Mouse (Mus musculus): ENCODE measurements around the gene Yipf4. TPM values are rescaled to one million over a fixed set of nuclear protein-coding genes. Genes with fewer than 3 reads are reported as not detected.
"Not testable (repeated sequence)": the region's sequence is repeated elsewhere in the genome, so short reads cannot be mapped to it uniquely, and the experiment has no call there.

Gene Yipf4
- polyA plus RNA-seq, 1 experiment from 2014 or later = 51.8 TPM

DNA sequence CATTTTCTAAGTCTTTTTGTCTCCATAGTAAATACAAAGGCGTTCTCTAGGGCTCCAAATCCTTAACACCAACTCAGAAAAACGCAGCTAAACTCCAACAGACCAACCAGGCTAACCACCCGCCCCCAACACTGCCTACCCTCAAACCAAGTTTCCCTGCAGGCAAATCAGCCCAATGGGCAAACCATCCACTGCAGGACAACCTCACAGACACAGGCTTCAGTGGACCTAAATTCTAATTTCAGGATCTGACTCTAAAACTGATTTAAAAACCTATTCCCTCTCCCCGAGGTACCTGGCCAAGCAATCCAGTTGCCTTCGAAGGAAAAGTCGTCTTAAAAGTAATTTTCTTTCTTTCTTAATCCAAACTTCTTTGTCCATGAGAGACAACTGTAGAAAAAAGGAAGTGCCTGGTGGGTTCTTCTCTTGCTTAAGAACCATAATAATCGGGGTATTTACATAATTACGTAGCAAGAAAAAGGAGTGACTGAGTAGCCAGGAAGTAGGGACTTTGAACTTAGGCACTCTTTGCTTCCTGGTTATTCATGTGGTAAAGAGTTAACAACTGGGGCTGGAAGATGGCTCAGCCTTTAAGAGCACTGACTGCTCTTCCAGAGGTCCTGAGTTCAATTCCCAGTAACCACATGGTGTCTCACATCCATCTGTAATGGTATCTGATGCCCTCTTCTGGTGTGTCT is 30.4 kb upstream of the Yipf4 start, which contains the start of gene Nlrc4:
Gene Nlrc4, minus strand, starts transcription at position 432 of the 698 bp plus-strand sequence.
- H3K9me3 ChIP-seq (ENCODE audit: control insufficient read depth, low read length) = no peaks in the 10 kb centered on the region
- ATAC-seq (replicated peaks; ENCODE audit: low FRiP score) = no peak
- no peak for DNase-seq (ENCODE audit: low spot score)
- H3K4me1 ChIP-seq (replicated peaks; ENCODE audit: control insufficient read depth, insufficient read depth, low read length) = no peaks in the 10 kb centered on the region
- no peaks in the 10 kb centered on the region for H3K36me3 ChIP-seq (ENCODE audit: control insufficient read depth, insufficient read depth, low read length)
- no peak within 1 kb of the TSS for H3K27ac ChIP-seq (ENCODE audit: low read depth, low read length)
- WGBS = 56% methylated on average over 8 of the region's 8 CpGs
- no peaks in the 10 kb centered on the region for H3K27me3 ChIP-seq (ENCODE audit: control insufficient read depth, insufficient read depth, low read length)
- H3K9ac ChIP-seq (ENCODE audit: low read length) = no peak within 1 kb of the TSS
- no peak within 1 kb of the TSS for H3K4me3 ChIP-seq (ENCODE audit: low read depth, low read length)
- no peak within 1 kb of the TSS for H3K4me2 ChIP-seq (ENCODE audit: low read depth, low read length, severe bottlenecking)

DNA sequence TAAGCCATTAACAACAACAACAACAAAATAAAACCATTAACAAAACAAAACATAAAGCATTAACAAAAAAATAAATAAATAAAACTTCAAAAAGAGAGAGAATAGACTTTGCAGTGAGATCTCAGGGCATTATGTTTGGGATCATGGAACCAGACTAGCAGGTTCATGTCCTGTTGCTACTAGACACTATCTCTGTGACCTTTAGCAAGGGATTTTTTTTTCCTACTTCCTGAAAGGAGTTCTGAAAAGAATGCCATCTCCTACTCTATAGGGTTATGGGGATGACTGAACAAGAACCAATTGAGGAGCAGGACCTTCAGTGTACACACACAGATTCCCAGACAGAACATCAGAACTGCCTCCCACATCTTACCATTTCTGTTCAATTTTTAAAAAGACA is 25.8 kb upstream of the Yipf4 start:
- ATAC-seq (replicated peaks; ENCODE audit: low FRiP score) = no peak
- H3K9ac ChIP-seq (ENCODE audit: low read length) = no peak overlapping the region
- no peaks in the 10 kb centered on the region for H3K36me3 ChIP-seq (ENCODE audit: control insufficient read depth, insufficient read depth, low read length)

GRCm38 (mm10) chr17:74467981-74468380 is 21.3 kb upstream of the Yipf4 start:
- H3K9me3 ChIP-seq (ENCODE audit: control insufficient read depth, low read length); H3K4me1 ChIP-seq (replicated peaks; ENCODE audit: control insufficient read depth, insufficient read depth, low read length); H3K4me2 ChIP-seq (ENCODE audit: low read depth, low read length, severe bottlenecking); H3K27ac ChIP-seq (ENCODE audit: low read depth, low read length); H3K36me3 ChIP-seq (ENCODE audit: control insufficient read depth, insufficient read depth, low read length); ATAC-seq (replicated peaks; ENCODE audit: low FRiP score); H3K9ac ChIP-seq (ENCODE audit: low read length); DNase-seq (ENCODE audit: low spot score); H3K27me3 ChIP-seq (ENCODE audit: control insufficient read depth, insufficient read depth, low read length); H3K4me3 ChIP-seq (ENCODE audit: low read depth, low read length): not testable (repeated sequence)
- 79% methylated on average over 2 of the region's 2 CpGs for WGBS

More for the DNA sequence above, 25.8 kb upstream of the Yipf4 start:
- no peaks in the 10 kb centered on the region for H3K27me3 ChIP-seq (ENCODE audit: control insufficient read depth, insufficient read depth, low read length)
- no peak overlapping the region for H3K27ac ChIP-seq (ENCODE audit: low read depth, low read length)
- H3K4me3 ChIP-seq (ENCODE audit: low read depth, low read length) = no peak overlapping the region
- no peaks in the 10 kb centered on the region for H3K4me1 ChIP-seq (replicated peaks; ENCODE audit: control insufficient read depth, insufficient read depth, low read length)
- H3K9me3 ChIP-seq (ENCODE audit: control insufficient read depth, low read length) = no peaks in the 10 kb centered on the region
- no peak for DNase-seq (ENCODE audit: low spot score)
- no peak overlapping the region for H3K4me2 ChIP-seq (ENCODE audit: low read depth, low read length, severe bottlenecking)

GRCm38 (mm10) chr17:74470133-74470532 is 19.2 kb upstream of the Yipf4 start:
- 78% methylated on average over 6 of the region's 6 CpGs for WGBS

GRCm38 (mm10) chr17:74480361-74481069 is 8.8 kb upstream of the Yipf4 start:
- DNase-seq (ENCODE audit: low spot score) = no peak
- Histone ChIP-seq H3K9me3 (ENCODE audit: control insufficient read depth, low read length) (no peaks in the 10 kb centered on the region), H3K9ac (ENCODE audit: low read length) (no peak overlapping the region), H3K36me3 (ENCODE audit: control insufficient read depth, insufficient read depth, low read length) (no peaks in the 10 kb centered on the region), H3K27ac (ENCODE audit: low read depth, low read length) (no peak overlapping the region), H3K4me2 (ENCODE audit: low read depth, low read length, severe bottlenecking) (no peak overlapping the region), H3K4me3 (ENCODE audit: low read depth, low read length) (no peak overlapping the region), H3K27me3 (ENCODE audit: control insufficient read depth, insufficient read depth, low read length) (no peaks in the 10 kb centered on the region), H3K4me1 (replicated peaks; ENCODE audit: control insufficient read depth, insufficient read depth, low read length) (no peaks in the 10 kb centered on the region)
- ATAC-seq (replicated peaks; ENCODE audit: low FRiP score) = no peak
- 90% methylated on average over 14 of the region's 14 CpGs for WGBS

More at GRCm38 (mm10) chr17:74470133-74470532, 19.2 kb upstream of the Yipf4 start:
- H3K4me1 ChIP-seq (replicated peaks; ENCODE audit: control insufficient read depth, insufficient read depth, low read length); H3K27ac ChIP-seq (ENCODE audit: low read depth, low read length); H3K36me3 ChIP-seq (ENCODE audit: control insufficient read depth, insufficient read depth, low read length); H3K9me3 ChIP-seq (ENCODE audit: control insufficient read depth, low read length); DNase-seq (ENCODE audit: low spot score); ATAC-seq (replicated peaks; ENCODE audit: low FRiP score); H3K4me3 ChIP-seq (ENCODE audit: low read depth, low read length); H3K9ac ChIP-seq (ENCODE audit: low read length); H3K4me2 ChIP-seq (ENCODE audit: low read depth, low read length, severe bottlenecking); H3K27me3 ChIP-seq (ENCODE audit: control insufficient read depth, insufficient read depth, low read length): not testable (repeated sequence)

DNA sequence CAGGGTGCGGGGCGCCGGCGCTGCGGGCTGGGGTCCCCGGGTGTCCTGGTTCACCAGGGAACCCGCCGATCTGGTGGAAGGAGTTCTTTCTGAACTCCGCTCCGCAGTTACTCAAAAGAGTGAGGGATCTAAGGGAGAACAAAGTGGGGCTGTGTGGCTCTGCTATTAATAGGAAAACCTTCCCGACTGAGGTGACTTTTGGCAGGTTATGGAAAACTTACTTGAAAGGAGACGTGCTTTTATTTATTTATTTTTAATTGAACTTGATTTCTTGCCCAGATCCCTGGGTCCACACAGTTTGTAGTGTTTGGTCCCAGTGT is 568 bp downstream of the Yipf4 start:
- Histone ChIP-seq H3K9ac (ENCODE audit: low read length) (peak overlapping the region; percentile 84), H3K4me2 (ENCODE audit: low read depth, low read length, severe bottlenecking) (peak overlapping the region; percentile 67), H3K36me3 (ENCODE audit: control insufficient read depth, insufficient read depth, low read length) (peaks cover 4% of the 10 kb centered on the region; the same call in 1 of the 2 replicates), H3K9me3 (ENCODE audit: control insufficient read depth, low read length) (no peaks in the 10 kb centered on the region), H3K4me1 (replicated peaks; ENCODE audit: control insufficient read depth, insufficient read depth, low read length) (no peaks in the 10 kb centered on the region), H3K27ac (ENCODE audit: low read depth, low read length) (peak overlapping the region; percentile 25; the same call in 1 of the 2 replicates), H3K27me3 (ENCODE audit: control insufficient read depth, insufficient read depth, low read length) (no peaks in the 10 kb centered on the region), H3K4me3 (ENCODE audit: low read depth, low read length) (peak overlapping the region; percentile 99)
- no peak for ATAC-seq (replicated peaks; ENCODE audit: low FRiP score)
- WGBS = under 1% methylated on average over 12 of the region's 12 CpGs
- DNase-seq (ENCODE audit: low spot score) = no peak

DNA sequence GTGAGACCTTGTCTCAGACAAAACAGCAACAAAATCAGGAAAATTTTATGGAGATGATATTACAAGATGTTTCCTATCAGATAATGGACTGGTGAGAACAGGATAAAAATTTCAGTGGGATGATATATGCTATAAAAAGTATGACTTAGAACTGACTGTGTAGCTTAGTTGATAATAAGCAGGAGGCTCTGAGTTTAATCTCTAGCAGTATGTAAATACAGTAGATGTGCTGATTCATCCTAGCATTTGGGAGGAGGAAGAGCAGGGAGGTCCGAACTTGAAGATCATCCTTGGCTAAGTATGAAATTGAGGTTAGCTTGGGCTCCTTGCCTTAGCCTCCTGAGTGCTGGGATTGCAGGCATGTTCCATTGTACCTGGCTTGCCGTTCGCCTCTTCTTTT is 2.3 kb downstream of the Yipf4 start:
- Histone ChIP-seq H3K27ac (ENCODE audit: low read depth, low read length) (no peak overlapping the region), H3K9ac (ENCODE audit: low read length) (no peak overlapping the region), H3K36me3 (ENCODE audit: control insufficient read depth, insufficient read depth, low read length) (peaks cover 4% of the 10 kb centered on the region; the same call in 1 of the 2 replicates), H3K4me3 (ENCODE audit: low read depth, low read length) (no peak overlapping the region), H3K4me2 (ENCODE audit: low read depth, low read length, severe bottlenecking) (no peak overlapping the region), H3K9me3 (ENCODE audit: control insufficient read depth, low read length) (no peaks in the 10 kb centered on the region), H3K27me3 (ENCODE audit: control insufficient read depth, insufficient read depth, low read length) (no peaks in the 10 kb centered on the region), H3K4me1 (replicated peaks; ENCODE audit: control insufficient read depth, insufficient read depth, low read length) (no peaks in the 10 kb centered on the region)
- DNase-seq (ENCODE audit: low spot score) (no peak), ATAC-seq (replicated peaks; ENCODE audit: low FRiP score) (no peak)
- 92% methylated on average over 3 of the region's 3 CpGs for WGBS

- no peaks in the 10 kb centered on the region for H3K9me3 ChIP-seq (ENCODE audit: control insufficient read depth, low read length)
- ATAC-seq (replicated peaks; ENCODE audit: low FRiP score) (no peak), DNase-seq (ENCODE audit: low spot score) (no peak)
- H3K9ac ChIP-seq (ENCODE audit: low read length) = no peak overlapping the region
- no peak overlapping the region for H3K4me3 ChIP-seq (ENCODE audit: low read depth, low read length)
- H3K36me3 ChIP-seq (ENCODE audit: control insufficient read depth, insufficient read depth, low read length) = no peaks in the 10 kb centered on the region
- H3K4me2 ChIP-seq (ENCODE audit: low read depth, low read length, severe bottlenecking) = no peak overlapping the region
- no peak overlapping the region for H3K27ac ChIP-seq (ENCODE audit: low read depth, low read length)
- H3K27me3 ChIP-seq (ENCODE audit: control insufficient read depth, insufficient read depth, low read length) = no peaks in the 10 kb centered on the region
- no peaks in the 10 kb centered on the region for H3K4me1 ChIP-seq (replicated peaks; ENCODE audit: control insufficient read depth, insufficient read depth, low read length)
- 94% methylated on average over 4 of the region's 4 CpGs for WGBS
Measured at GRCm38 (mm10) chr17:74500204-74500603, 10.9 kb downstream of the Yipf4 start.

- H3K4me1 ChIP-seq (replicated peaks; ENCODE audit: control insufficient read depth, insufficient read depth, low read length) = no peaks in the 10 kb centered on the region
- no peaks in the 10 kb centered on the region for H3K9me3 ChIP-seq (ENCODE audit: control insufficient read depth, low read length)
- no peak overlapping the region for H3K9ac ChIP-seq (ENCODE audit: low read length)
- H3K36me3 ChIP-seq (ENCODE audit: control insufficient read depth, insufficient read depth, low read length) = no peaks in the 10 kb centered on the region
- H3K27ac ChIP-seq (ENCODE audit: low read depth, low read length) = no peak overlapping the region
- ATAC-seq (replicated peaks; ENCODE audit: low FRiP score) (no peak), DNase-seq (ENCODE audit: low spot score) (no peak)
- H3K4me2 ChIP-seq (ENCODE audit: low read depth, low read length, severe bottlenecking) = no peak overlapping the region
- H3K27me3 ChIP-seq (ENCODE audit: control insufficient read depth, insufficient read depth, low read length) = no peaks in the 10 kb centered on the region
- H3K4me3 ChIP-seq (ENCODE audit: low read depth, low read length) = no peak overlapping the region
Measured at GRCm38 (mm10) chr17:74501085-74501484, 11.8 kb downstream of the Yipf4 start.

All from forebrain, embryonic 11.5 days (tissue).